Mouse (Mus musculus) embryonic facial prominence, embryonic 14.5 days (tissue): Measurements from ENCODE around the gene Lima1. TPM values are rescaled to one million over a fixed set of nuclear protein-coding genes. Genes with fewer than 3 reads are reported as not detected.

Source experiments
- ATAC-seq: fragments of 200-750 bp; cut with Nextera tagmentation; 2 replicates; pipeline ENCODE4 v1.8.0; 2017; ENCODE audit warnings: low read depth, moderate number of reproducible peaks, moderate TSS enrichment
- DNase-seq: peaks from one replicate; pipeline ENCODE4 v3.0.0-alpha.2; 2015; ENCODE audit warnings: low spot score
- H3K27ac ChIP-seq: fragments of 300-500 bp; sonication (generic); replicated peaks from 2 replicates; pipeline ENCODE4 v1.5.1; 2014; ENCODE audit warnings: low read depth, mild to moderate bottlenecking, low read length, moderate library complexity
- H3K27me3 ChIP-seq: fragments of 300-500 bp; sonication (generic); replicated peaks from 2 replicates; pipeline ENCODE4 v1.6.1; 2014; ENCODE audit warnings: low read length; ENCODE audit not compliant: control insufficient read depth, insufficient read depth
- H3K36me3 ChIP-seq: fragments of 300-500 bp; sonication (generic); 2 replicates; pipeline ENCODE4 v1.6.1; 2014; ENCODE audit warnings: low read length, mixed read lengths; ENCODE audit not compliant: control insufficient read depth, insufficient read depth
- H3K4me1 ChIP-seq: fragments of 300-500 bp; sonication (generic); 2 replicates; pipeline ENCODE4 v1.6.1; 2014; ENCODE audit warnings: antibody characterized with exemption, low read length; ENCODE audit not compliant: control insufficient read depth, insufficient read depth
- H3K4me2 ChIP-seq: fragments of 300-500 bp; sonication (generic); 2 replicates; pipeline ENCODE4 v1.6.1; 2014; ENCODE audit warnings: low read depth, mild to moderate bottlenecking, low read length, moderate library complexity, mixed read lengths
- H3K4me3 ChIP-seq: fragments of 300-500 bp; sonication (generic); 2 replicates; pipeline ENCODE4 v1.5.1; 2014; ENCODE audit warnings: low read depth, mild to moderate bottlenecking, low read length
- H3K9ac ChIP-seq: fragments of 300-500 bp; sonication (generic); 2 replicates; pipeline ENCODE4 v1.6.1; 2014; ENCODE audit warnings: low read depth, mild to moderate bottlenecking, low read length, moderate library complexity, mixed read lengths
- H3K9me3 ChIP-seq: fragments of 300-500 bp; sonication (generic); 2 replicates; pipeline ENCODE4 v1.6.1; 2016; ENCODE audit warnings: low read length; ENCODE audit not compliant: control insufficient read depth
- WGBS: fragments of 180-500 bp; shearing (Covaris S2); extraction: QIAGEN DNeasy Blood & Tissue Kit; methylation state at CpG from one replicate; pipeline ENCODE4 v1.1.7; 2014; 5-methylcytosine and 5-hydroxymethylcytosine counted together
- polyA plus RNA-seq: library from polyadenylated mRNA; unstranded; fragments of >200 nt; fragmentation: Nextera tagmentation; extraction: Ambion mirVana; gene quantifications from 2 replicates; pipeline ENCODE4 v1.2.1, GENCODE M21; 2014

Lima1 gene
- polyA plus RNA-seq, 1 experiment from 2014 or later: 66.6 TPM

GRCm38 (mm10) chr15:99837561-99837960 is 37.7 kb downstream of the Lima1 start:
- Histone ChIP-seq H3K9ac (no peak overlapping the region), H3K27me3 (no peaks in the 10 kb centered on the region), H3K4me1 (peaks cover 12% of the 10 kb centered on the region; the same call in 1 of the 2 replicates), H3K4me3 (no peak overlapping the region), H3K27ac (no peak overlapping the region), H3K36me3 (no peaks in the 10 kb centered on the region), H3K4me2 (no peak overlapping the region), H3K9me3 (no peaks in the 10 kb centered on the region)
- ATAC-seq (no peak), DNase-seq (no peak)
- WGBS: 69% methylated on average over 7 of the region's 7 CpGs

GRCm38 (mm10) chr15:99835191-99835590 is 40.1 kb downstream of the Lima1 start:
- no peak overlapping the region for H3K4me3 ChIP-seq
- peak; percentile 42; the same call in 1 of the 2 replicates for ATAC-seq
- no peak for DNase-seq
- H3K9me3 ChIP-seq: no peaks in the 10 kb centered on the region
- 58% methylated on average over 9 of the region's 9 CpGs for WGBS
- peak overlapping the region; percentile 11 for H3K27ac ChIP-seq
- no peak overlapping the region for H3K9ac ChIP-seq
- no peak overlapping the region for H3K4me2 ChIP-seq
- no peaks in the 10 kb centered on the region for H3K36me3 ChIP-seq
- H3K27me3 ChIP-seq: no peaks in the 10 kb centered on the region
- peaks cover 12% of the 10 kb centered on the region; the same call in 1 of the 2 replicates for H3K4me1 ChIP-seq

GRCm38 (mm10) chr15:99834681-99835080 is 40.6 kb downstream of the Lima1 start:
- H3K4me3 ChIP-seq: no peak overlapping the region
- no peaks in the 10 kb centered on the region for H3K9me3 ChIP-seq
- no peak overlapping the region for H3K9ac ChIP-seq
- H3K4me2 ChIP-seq: no peak overlapping the region
- DNase-seq: no peak
- WGBS: 57% methylated on average over 3 of the region's 3 CpGs
- peaks cover 12% of the 10 kb centered on the region; the same call in 1 of the 2 replicates for H3K4me1 ChIP-seq
- peak overlapping the region; percentile 11; the same call in 1 of the 2 replicates for H3K27ac ChIP-seq
- peak; percentile 58; the same call in 1 of the 2 replicates for ATAC-seq
- H3K27me3 ChIP-seq: no peaks in the 10 kb centered on the region
- H3K36me3 ChIP-seq: no peaks in the 10 kb centered on the region

- DNase-seq: no peak
- Histone ChIP-seq H3K27me3 (no peaks in the 10 kb centered on the region), H3K27ac (no peak overlapping the region), H3K4me3 (no peak overlapping the region), H3K4me1 (peaks cover 9% of the 10 kb centered on the region; the same call in 1 of the 2 replicates), H3K36me3 (no peaks in the 10 kb centered on the region), H3K9me3 (no peaks in the 10 kb centered on the region), H3K9ac (no peak overlapping the region), H3K4me2 (no peak overlapping the region)
- 84% methylated on average over 5 of the region's 5 CpGs for WGBS
- ATAC-seq: no peak
Measured at GRCm38 (mm10) chr15:99833648-99834454, 41.4 kb downstream of the Lima1 start.

- Histone ChIP-seq H3K4me2 (no peak overlapping the region), H3K4me1 (peaks cover 9% of the 10 kb centered on the region; the same call in 1 of the 2 replicates), H3K27ac (no peak overlapping the region), H3K9ac (no peak overlapping the region), H3K4me3 (no peak overlapping the region), H3K36me3 (no peaks in the 10 kb centered on the region), H3K9me3 (no peaks in the 10 kb centered on the region), H3K27me3 (no peaks in the 10 kb centered on the region)
- WGBS: 44% methylated on average over 5 of the region's 5 CpGs
- DNase-seq (no peak), ATAC-seq (no peak)
Measured at GRCm38 (mm10) chr15:99831535-99831934, 43.7 kb downstream of the Lima1 start.

- peaks cover 4% of the 10 kb centered on the region; the same call in 1 of the 2 replicates for H3K4me1 ChIP-seq
- no peak for ATAC-seq
- no peak overlapping the region for H3K9ac ChIP-seq
- 74% methylated on average over 2 of the region's 2 CpGs for WGBS
- H3K36me3 ChIP-seq: no peaks in the 10 kb centered on the region
- no peaks in the 10 kb centered on the region for H3K27me3 ChIP-seq
- no peaks in the 10 kb centered on the region for H3K9me3 ChIP-seq
- DNase-seq: no peak
- H3K4me3 ChIP-seq: no peak overlapping the region
- H3K27ac ChIP-seq: no peak overlapping the region
- no peak overlapping the region for H3K4me2 ChIP-seq
Measured at GRCm38 (mm10) chr15:99828061-99828460, 47.2 kb downstream of the Lima1 start.

GRCm38 (mm10) chr15:99826210-99826888 is 48.9 kb downstream of the Lima1 start:
- no peaks in the 10 kb centered on the region for H3K36me3 ChIP-seq
- no peaks in the 10 kb centered on the region for H3K9me3 ChIP-seq
- H3K27ac ChIP-seq: no peak overlapping the region
- H3K4me2 ChIP-seq: no peak overlapping the region
- no peak overlapping the region for H3K9ac ChIP-seq
- no peaks in the 10 kb centered on the region for H3K27me3 ChIP-seq
- ATAC-seq (no peak; the same call in 1 of the 2 replicates), DNase-seq (no peak)
- H3K4me3 ChIP-seq: no peak overlapping the region
- peaks cover 4% of the 10 kb centered on the region; the same call in 1 of the 2 replicates for H3K4me1 ChIP-seq
- WGBS: 67% methylated on average over 8 of the region's 8 CpGs

- Histone ChIP-seq H3K36me3 (no peaks in the 10 kb centered on the region), H3K4me1 (peaks cover 4% of the 10 kb centered on the region; the same call in 1 of the 2 replicates), H3K9me3 (no peaks in the 10 kb centered on the region), H3K4me3 (no peak overlapping the region), H3K9ac (no peak overlapping the region), H3K4me2 (no peak overlapping the region), H3K27ac (no peak overlapping the region), H3K27me3 (no peaks in the 10 kb centered on the region)
- ATAC-seq (no peak), DNase-seq (no peak)
- WGBS: 89% methylated on average over 3 of the region's 3 CpGs
Measured at GRCm38 (mm10) chr15:99825211-99825610, 50.0 kb downstream of the Lima1 start.
